Mouse (Mus musculus) lung, postnatal 14 days (tissue): ENCODE measurements around the gene Eef1akmt1.
A peak's percentile ranks its signal among the peaks of the same experiment; 100 is the strongest.

ENCODE experiments used
- DNase-seq: peaks from one replicate; pipeline ENCODE4 v3.0.0; 2021

Eef1akmt1 gene

GRCm38 (mm10) chr14:57546557-57547021 lies 24.8 kb downstream of the Eef1akmt1 start:
- DNase-seq = no peak

GRCm38 (mm10) chr14:57546131-57546530 lies 25.3 kb downstream of the Eef1akmt1 start:
- DNase-seq = no peak

GRCm38 (mm10) chr14:57545526-57545925 lies 25.9 kb downstream of the Eef1akmt1 start:
- DNase-seq = no peak

GRCm38 (mm10) chr14:57543420-57544039 lies 27.9 kb downstream of the Eef1akmt1 start:
- DNase-seq = no peak

- no peak for DNase-seq
These were observed 29.2 kb downstream of the Eef1akmt1 start for GRCm38 (mm10) chr14:57542231-57542630.

GRCm38 (mm10) chr14:57540683-57541082 lies 30.7 kb downstream of the Eef1akmt1 start:
- no peak for DNase-seq

GRCm38 (mm10) chr14:57537261-57538015 lies 34.0 kb downstream of the Eef1akmt1 start:
- DNase-seq = peak; percentile 32

- no peak for DNase-seq
These were observed 34.6 kb downstream of the Eef1akmt1 start for GRCm38 (mm10) chr14:57536820-57537219.

GRCm38 (mm10) chr14:57535646-57536045 lies 35.8 kb downstream of the Eef1akmt1 start:
- no peak for DNase-seq

GRCm38 (mm10) chr14:57534961-57535360 lies 36.5 kb downstream of the Eef1akmt1 start:
- peak; percentile 49 for DNase-seq

- DNase-seq = peak; percentile 66
These were observed 37.1 kb downstream of the Eef1akmt1 start for GRCm38 (mm10) chr14:57534346-57534745.

- DNase-seq = no peak
These were observed 37.6 kb downstream of the Eef1akmt1 start for GRCm38 (mm10) chr14:57533841-57534240.

- DNase-seq = peak; percentile 79
These were observed 38.2 kb downstream of the Eef1akmt1 start for GRCm38 (mm10) chr14:57533214-57533613.

GRCm38 (mm10) chr14:57532577-57532976 lies 38.8 kb downstream of the Eef1akmt1 start:
- DNase-seq = no peak

- no peak for DNase-seq
These were observed 41.5 kb downstream of the Eef1akmt1 start for GRCm38 (mm10) chr14:57529786-57530515.

- no peak for DNase-seq
These were observed 42.2 kb downstream of the Eef1akmt1 start for GRCm38 (mm10) chr14:57529086-57529785.

- no peak for DNase-seq
These were observed 43.8 kb downstream of the Eef1akmt1 start for GRCm38 (mm10) chr14:57527598-57527997.

- DNase-seq = no peak
These were observed 44.3 kb downstream of the Eef1akmt1 start for GRCm38 (mm10) chr14:57527122-57527521.

- DNase-seq = no peak
These were observed 45.3 kb downstream of the Eef1akmt1 start for GRCm38 (mm10) chr14:57526050-57526623.

GRCm38 (mm10) chr14:57525388-57526049 lies 45.9 kb downstream of the Eef1akmt1 start:
- peak; percentile 75 for DNase-seq

- peak; percentile 50 for DNase-seq
These were observed 46.6 kb downstream of the Eef1akmt1 start, which contains the start of gene Il17d for GRCm38 (mm10) chr14:57524671-57525387. Gene Il17d (plus strand): TSS chr14:57524777.
